Mouse (Mus musculus) midbrain, postnatal 0 days (tissue): ENCODE results near the gene G3bp2. TPM values are rescaled to one million over a fixed set of nuclear protein-coding genes. Genes with fewer than 3 reads are reported as not detected.

Source experiments
- ATAC-seq: fragments of 200-750 bp; cut with Nextera tagmentation; 2 replicates; pipeline ENCODE4 v1.8.0; 2017; ENCODE audit warnings: moderate number of reproducible peaks, mild to moderate bottlenecking, moderate TSS enrichment, moderate library complexity; ENCODE audit not compliant: low FRiP score
- DNase-seq: peaks from one replicate; pipeline ENCODE4 v3.0.0-alpha.2; 2015; ENCODE audit warnings: low spot score
- H3K27ac ChIP-seq: fragments of 300-500 bp; sonication (generic); 2 replicates; pipeline ENCODE4 v1.5.1; 2014; ENCODE audit warnings: low read depth, mild to moderate bottlenecking, low read length, mixed read lengths
- H3K27me3 ChIP-seq: fragments of 300-500 bp; sonication (generic); 2 replicates; pipeline ENCODE4 v1.6.1; 2014; ENCODE audit warnings: low read length, control low read depth, mixed read lengths; ENCODE audit not compliant: insufficient read depth
- H3K36me3 ChIP-seq: fragments of 300-500 bp; sonication (generic); 2 replicates; pipeline ENCODE4 v1.6.1; 2014; ENCODE audit warnings: low read length, control low read depth, mixed read lengths; ENCODE audit not compliant: insufficient read depth
- H3K4me1 ChIP-seq: fragments of 300-500 bp; sonication (generic); 2 replicates; pipeline ENCODE4 v1.6.1; 2014; ENCODE audit warnings: mild to moderate bottlenecking, control low read depth, antibody characterized with exemption, low read length, mixed read lengths; ENCODE audit not compliant: insufficient read depth
- H3K4me2 ChIP-seq: fragments of 300-500 bp; sonication (generic); 2 replicates; pipeline ENCODE4 v1.6.1; 2014; ENCODE audit warnings: low read depth, mild to moderate bottlenecking, low read length, mixed read lengths; ENCODE audit not compliant: poor library complexity, severe bottlenecking
- H3K4me3 ChIP-seq: fragments of 300-500 bp; sonication (generic); 2 replicates; pipeline ENCODE4 v1.5.1; 2014; ENCODE audit warnings: low read depth, mild to moderate bottlenecking, low read length, moderate library complexity
- H3K9ac ChIP-seq: fragments of 300-500 bp; sonication (generic); replicated peaks from 2 replicates; pipeline ENCODE4 v1.6.1; 2014; ENCODE audit warnings: mild to moderate bottlenecking, low read length, moderate library complexity, mixed read lengths; ENCODE audit not compliant: poor library complexity, severe bottlenecking
- H3K9me3 ChIP-seq: fragments of 300-500 bp; sonication (generic); 2 replicates; pipeline ENCODE4 v1.6.1; 2016; ENCODE audit warnings: low read length, control low read depth
- CTCF ChIP-seq: IDR thresholded peaks from 2 replicates; pipeline ENCODE4 v1.5.1; 2016; ENCODE audit warnings: antibody characterized with exemption, mild to moderate bottlenecking
- WGBS: fragments of 180-500 bp; shearing (Covaris S2); extraction: QIAGEN DNeasy Blood & Tissue Kit; methylation state at CpG from one replicate; pipeline ENCODE4 v1.1.7; 2014; 5-methylcytosine and 5-hydroxymethylcytosine counted together
- polyA plus RNA-seq: library from polyadenylated mRNA; unstranded; fragments of >200 nt; fragmentation: Nextera tagmentation; extraction: Ambion mirVana; gene quantifications from 2 replicates; pipeline ENCODE4 v1.2.1, GENCODE M21; 2015
- total RNA-seq: library from RNA; depleted of rRNA; stranded (reverse); fragments of >200 nt; gene quantifications from 2 replicates; pipeline ENCODE4 v1.2.3, GENCODE M21; 2014

The G3bp2 gene
- total and polyA plus RNA-seq, 2 experiments from 2014 or later = 167 to 303 TPM

DNA sequence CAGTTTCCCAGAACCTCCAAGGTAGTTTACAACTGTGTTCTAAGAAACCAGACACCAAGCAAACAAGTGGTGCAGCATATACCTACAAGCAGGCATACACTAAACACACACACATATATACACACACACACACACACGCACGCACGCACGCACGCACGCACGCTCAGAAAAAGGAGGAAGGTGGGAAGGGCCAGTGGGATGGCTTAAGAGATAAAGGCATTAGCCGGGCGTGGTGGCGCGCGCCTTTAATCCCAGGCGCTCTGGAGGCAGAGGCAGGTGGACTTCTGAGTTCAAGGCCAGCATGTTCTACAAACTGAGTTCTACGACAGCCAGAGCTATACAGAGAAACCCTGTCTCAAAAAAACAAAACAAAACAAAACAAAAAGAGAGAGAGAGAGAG is 9.5 kb downstream of the G3bp2 start:
- no peak overlapping the region for H3K9ac ChIP-seq
- no peak overlapping the region for H3K4me2 ChIP-seq
- H3K27ac ChIP-seq = no peak overlapping the region
- no peaks in the 10 kb centered on the region for H3K4me1 ChIP-seq
- no peaks in the 10 kb centered on the region for H3K27me3 ChIP-seq
- 90% methylated on average over 14 of the region's 14 CpGs for WGBS
- no peak overlapping the region for H3K4me3 ChIP-seq
- ATAC-seq (no peak), DNase-seq (no peak)
- no peak for TF ChIP-seq CTCF
- H3K36me3 ChIP-seq = peaks cover 5% of the 10 kb centered on the region; the same call in 1 of the 2 replicates
- no peaks in the 10 kb centered on the region for H3K9me3 ChIP-seq

- peaks cover 35% of the 10 kb centered on the region for H3K36me3 ChIP-seq
- ATAC-seq (no peak), DNase-seq (no peak)
- 92% methylated on average over 2 of the region's 2 CpGs for WGBS
- peak; percentile 39 for TF ChIP-seq CTCF
- no peak overlapping the region for H3K9ac ChIP-seq
- H3K4me3 ChIP-seq = no peak overlapping the region
- no peak overlapping the region for H3K27ac ChIP-seq
- no peak overlapping the region for H3K4me2 ChIP-seq
- H3K9me3 ChIP-seq = no peaks in the 10 kb centered on the region
- no peaks in the 10 kb centered on the region for H3K27me3 ChIP-seq
- no peaks in the 10 kb centered on the region for H3K4me1 ChIP-seq
These were observed 20.3 kb downstream of the G3bp2 start for GRCm38 (mm10) chr5:92063192-92063591.

- H3K4me3 ChIP-seq = no peak overlapping the region
- WGBS = 97% methylated on average over 6 of the region's 6 CpGs
- no peaks in the 10 kb centered on the region for H3K4me1 ChIP-seq
- ATAC-seq = no peak
- H3K36me3 ChIP-seq = peaks cover 34% of the 10 kb centered on the region
- H3K4me2 ChIP-seq = no peak overlapping the region
- no peak overlapping the region for H3K27ac ChIP-seq
- H3K27me3 ChIP-seq = no peaks in the 10 kb centered on the region
- TF ChIP-seq CTCF = no peak
- DNase-seq = no peak
- no peak overlapping the region for H3K9ac ChIP-seq
- no peaks in the 10 kb centered on the region for H3K9me3 ChIP-seq
These were observed 30.7 kb downstream of the G3bp2 start for GRCm38 (mm10) chr5:92052866-92053265.

DNA sequence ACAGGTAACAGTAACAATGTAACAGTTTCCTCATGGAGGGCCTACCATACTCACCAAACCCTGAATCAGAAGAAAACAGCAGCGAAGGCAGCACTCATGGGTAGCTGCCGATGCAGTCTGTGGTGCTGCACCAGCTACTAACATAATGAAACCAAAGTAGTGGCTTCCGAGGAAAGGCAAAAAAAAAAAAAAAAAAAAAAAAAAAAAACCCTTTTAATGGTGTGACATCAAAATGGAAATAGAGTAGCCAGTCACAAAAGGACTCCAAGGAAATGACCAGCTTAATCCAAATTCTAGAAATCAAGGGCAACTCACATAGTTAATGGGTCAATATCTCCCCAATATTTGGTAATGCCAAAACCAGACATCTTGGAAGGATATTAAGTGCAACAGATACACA is 33.1 kb downstream of the G3bp2 start:
- 83% methylated on average over 3 of the region's 3 CpGs for WGBS
- no peak for DNase-seq

DNA sequence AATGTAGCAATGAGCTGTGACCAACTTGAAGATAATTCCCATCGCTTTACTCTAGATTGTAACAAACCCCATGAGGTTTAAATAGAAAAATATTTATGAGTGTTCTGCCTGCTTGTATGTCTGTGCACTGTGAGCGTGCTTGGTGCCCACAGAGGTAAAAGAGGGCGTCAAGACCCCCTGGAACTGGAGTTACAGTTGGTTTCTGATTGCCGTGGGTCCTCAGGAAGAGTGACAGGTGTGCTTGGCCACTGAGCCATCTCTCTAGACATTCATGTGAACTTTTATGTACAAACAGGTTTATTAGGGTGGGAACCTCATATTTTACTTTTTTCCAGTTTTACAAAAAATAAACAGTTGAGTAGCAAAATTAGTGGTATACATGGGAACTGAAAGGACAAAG is 39.7 kb downstream of the G3bp2 start, which contains the start of gene Cdkl2:
Gene Cdkl2, minus strand, starts transcription at position 101 of the 400 bp plus-strand sequence.
- WGBS = 79% methylated on average over 4 of the region's 4 CpGs
- H3K9me3 ChIP-seq = no peaks in the 10 kb centered on the region
- no peak for TF ChIP-seq CTCF
- H3K4me1 ChIP-seq = 0 out of 2 replicates have a peak, but pooled peaks cover 2% of the 10 kb centered on the region
- H3K27me3 ChIP-seq = no peaks in the 10 kb centered on the region
- no peak for DNase-seq
- peak within 1 kb of the TSS; percentile 75 for H3K27ac ChIP-seq
- peak within 1 kb of the TSS; percentile 65 for H3K4me3 ChIP-seq
- no peak for ATAC-seq
- peak within 1 kb of the TSS; percentile 83 for H3K4me2 ChIP-seq
- H3K36me3 ChIP-seq = no peaks in the 10 kb centered on the region
- peak within 1 kb of the TSS; percentile 75 for H3K9ac ChIP-seq

More for the DNA sequence above, 33.1 kb downstream of the G3bp2 start:
- Histone ChIP-seq H3K4me2 (no peak overlapping the region), H3K27ac (no peak overlapping the region), H3K9me3 (no peaks in the 10 kb centered on the region), H3K4me1 (no peaks in the 10 kb centered on the region), H3K27me3 (no peaks in the 10 kb centered on the region), H3K9ac (no peak overlapping the region), H3K36me3 (peaks cover 10% of the 10 kb centered on the region; the same call in 1 of the 2 replicates), H3K4me3 (no peak overlapping the region)
- ATAC-seq = no peak
- no peak for TF ChIP-seq CTCF

- H3K4me1 ChIP-seq = 0 out of 2 replicates have a peak, but pooled peaks cover 2% of the 10 kb centered on the region
- peak; percentile 99 for ATAC-seq
- no peaks in the 10 kb centered on the region for H3K27me3 ChIP-seq
- peak overlapping the region; percentile 75 for H3K9ac ChIP-seq
- no peaks in the 10 kb centered on the region for H3K36me3 ChIP-seq
- H3K4me3 ChIP-seq = peak overlapping the region; percentile 65
- no peak for TF ChIP-seq CTCF
- H3K9me3 ChIP-seq = no peaks in the 10 kb centered on the region
- peak overlapping the region; percentile 75 for H3K27ac ChIP-seq
- peak overlapping the region; percentile 83 for H3K4me2 ChIP-seq
- DNase-seq = peak; percentile 92
- under 1% methylated on average over 68 of the region's 68 CpGs for WGBS
These were observed 40.9 kb downstream of the G3bp2 start for GRCm38 (mm10) chr5:92042377-92043348.
